Mouse (Mus musculus): ENCODE results near the gene Ppie. TPM values are rescaled to one million over a fixed set of nuclear protein-coding genes. Genes with fewer than 3 reads are reported as not detected.
"Not testable (repeated sequence)": the region's sequence is repeated elsewhere in the genome, so short reads cannot be mapped to it uniquely, and the experiment has no call there.

Ppie gene
- polyA plus RNA-seq, 1 experiment, result 23.6 TPM

DNA sequence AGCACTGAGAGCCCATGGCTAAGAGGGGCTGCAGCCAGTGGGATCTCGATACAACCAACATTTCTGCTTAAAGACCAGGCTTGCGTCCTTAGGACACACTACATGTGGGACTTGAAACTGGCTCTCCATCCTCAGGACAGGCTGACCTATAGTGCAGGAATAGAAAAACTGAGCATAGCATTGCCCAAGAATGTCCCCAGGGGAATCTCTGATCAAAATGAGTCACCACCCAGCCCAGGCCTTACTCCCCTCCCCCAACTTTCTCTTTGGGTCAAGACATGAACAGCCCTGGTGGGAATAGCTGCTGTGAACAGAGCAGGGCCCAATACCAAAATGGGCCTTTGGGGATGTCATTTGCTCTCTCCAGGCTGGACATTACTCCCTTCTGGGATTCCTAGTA, 32.9 kb downstream of the Ppie start:
- WGBS, result 95% methylated on average over 2 of the region's 2 CpGs
- H3K4me3 ChIP-seq (replicated peaks; ENCODE audit: control insufficient read depth, low read depth, low read length), result no peak overlapping the region
- H3K27ac ChIP-seq (ENCODE audit: control insufficient read depth, insufficient read depth, low read depth, low read length, poor library complexity), result no peak overlapping the region
- no peaks in the 10 kb centered on the region for H3K4me1 ChIP-seq (ENCODE audit: control insufficient read depth, insufficient read depth, low read length)
- no peak for TF ChIP-seq POLR2A (IDR thresholded peaks at IDR 0.05; ENCODE audit: borderline replicate concordance, control insufficient read depth, low read depth, low read length)
- no peak for TF ChIP-seq CTCF (IDR thresholded peaks at IDR 0.05; ENCODE audit: control insufficient read depth, insufficient read depth, low read length)

DNA sequence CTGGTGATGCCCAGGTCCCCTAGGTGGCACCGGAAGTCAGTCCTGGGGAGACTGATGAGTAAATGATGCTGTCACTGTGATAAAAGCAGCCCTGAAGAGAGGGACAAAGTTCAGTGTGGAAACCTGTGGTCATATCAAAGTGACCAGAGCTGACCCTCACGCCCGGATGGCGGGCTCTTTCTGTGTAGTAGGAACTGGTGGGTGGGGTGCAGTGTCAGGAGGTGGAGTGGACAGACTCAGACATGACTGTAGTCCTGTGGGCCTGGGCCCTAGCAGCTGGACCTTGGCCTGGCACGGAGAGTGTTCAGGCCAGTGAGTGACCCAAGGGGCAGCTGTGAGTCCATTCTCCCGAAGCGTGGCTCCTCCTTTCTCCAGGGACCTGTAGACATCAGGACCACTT, 33.8 kb downstream of the Ppie start:
- 79% methylated on average over 7 of the region's 7 CpGs for WGBS
- H3K4me3 ChIP-seq (replicated peaks; ENCODE audit: control insufficient read depth, low read depth, low read length); H3K27ac ChIP-seq (ENCODE audit: control insufficient read depth, insufficient read depth, low read depth, low read length, poor library complexity); H3K4me1 ChIP-seq (ENCODE audit: control insufficient read depth, insufficient read depth, low read length): not testable (repeated sequence)

DNA sequence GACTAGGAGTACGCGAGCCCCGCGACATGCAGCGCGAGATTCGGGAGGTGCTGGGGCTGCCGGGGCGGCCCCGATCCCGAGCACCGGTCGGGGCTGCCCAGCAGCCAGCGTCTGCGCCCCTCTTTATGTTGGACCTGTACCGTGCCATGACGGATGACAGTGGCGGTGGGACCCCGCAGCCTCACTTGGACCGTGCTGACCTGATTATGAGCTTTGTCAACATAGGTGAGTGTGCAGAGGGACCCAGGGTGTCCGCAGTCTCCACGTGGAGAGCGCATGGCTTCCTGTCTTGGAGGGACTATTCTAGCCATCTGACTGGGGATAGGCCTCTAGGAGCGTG, 34.3 kb downstream of the Ppie start:
- Histone ChIP-seq H3K27ac (ENCODE audit: control insufficient read depth, insufficient read depth, low read depth, low read length, poor library complexity) (no peak overlapping the region; the same call in 1 of the 2 replicates), H3K4me3 (replicated peaks; ENCODE audit: control insufficient read depth, low read depth, low read length) (no peak overlapping the region), H3K4me1 (ENCODE audit: control insufficient read depth, insufficient read depth, low read length) (no peaks in the 10 kb centered on the region)
- no peak for TF ChIP-seq POLR2A (IDR thresholded peaks at IDR 0.05; ENCODE audit: borderline replicate concordance, control insufficient read depth, low read depth, low read length)
- no peak for TF ChIP-seq CTCF (IDR thresholded peaks at IDR 0.05; ENCODE audit: control insufficient read depth, insufficient read depth, low read length)
- WGBS, result 38% methylated on average over 24 of the region's 24 CpGs

DNA sequence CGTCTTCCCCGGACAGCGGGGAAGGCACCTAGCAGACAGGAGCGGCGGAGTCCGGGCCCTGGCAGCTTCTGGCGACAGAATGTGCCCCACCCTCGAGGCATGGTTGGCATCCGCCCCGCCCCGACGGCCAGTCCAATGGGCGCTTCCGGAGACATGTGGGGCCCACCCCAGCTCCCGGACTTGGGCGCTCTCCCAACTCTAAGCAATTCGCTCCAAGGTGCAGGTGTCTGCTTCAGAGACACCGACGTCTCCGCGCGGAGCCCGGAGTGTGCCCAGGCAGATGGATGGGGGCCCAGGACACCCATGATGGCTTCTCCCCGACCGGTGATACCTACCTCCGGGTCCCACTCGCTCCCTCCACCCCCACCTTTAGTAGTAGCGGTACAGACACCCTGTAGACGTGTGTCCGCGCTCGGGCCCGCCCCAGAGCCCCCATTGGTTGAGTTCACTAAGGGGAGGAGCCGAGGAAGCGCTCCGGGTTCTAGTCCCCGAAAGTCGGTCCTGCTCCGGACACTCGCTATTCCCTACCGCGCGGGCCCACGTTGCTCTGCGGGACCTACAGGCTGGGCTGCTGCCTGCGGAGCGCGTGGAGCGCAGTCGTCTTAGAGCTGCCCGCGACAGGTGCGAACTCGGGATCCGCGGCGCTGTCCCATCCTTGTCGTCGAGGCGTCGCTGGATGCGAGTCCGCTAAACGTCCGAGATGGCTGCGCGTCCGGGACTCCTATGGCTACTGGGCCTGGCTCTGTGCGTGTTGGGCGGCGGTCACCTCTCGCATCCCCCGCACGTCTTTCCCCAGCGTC, 34.9 kb downstream of the Ppie start, which contains the start of gene Bmp8b:
Gene Bmp8b, plus strand, starts transcription at position 515 of the 800 bp plus-strand sequence.
- Histone ChIP-seq H3K4me1 (ENCODE audit: control insufficient read depth, insufficient read depth, low read length) (no peaks in the 10 kb centered on the region), H3K4me3 (replicated peaks; ENCODE audit: control insufficient read depth, low read depth, low read length) (no peak within 1 kb of the TSS), H3K27ac (ENCODE audit: control insufficient read depth, insufficient read depth, low read depth, low read length, poor library complexity) (no peak within 1 kb of the TSS; the same call in 1 of the 2 replicates)
- WGBS, result 12% methylated on average over 75 of the region's 75 CpGs
- TF ChIP-seq CTCF (IDR thresholded peaks at IDR 0.05; ENCODE audit: control insufficient read depth, insufficient read depth, low read length), result no peak
- no peak for TF ChIP-seq POLR2A (IDR thresholded peaks at IDR 0.05; ENCODE audit: borderline replicate concordance, control insufficient read depth, low read depth, low read length)

DNA sequence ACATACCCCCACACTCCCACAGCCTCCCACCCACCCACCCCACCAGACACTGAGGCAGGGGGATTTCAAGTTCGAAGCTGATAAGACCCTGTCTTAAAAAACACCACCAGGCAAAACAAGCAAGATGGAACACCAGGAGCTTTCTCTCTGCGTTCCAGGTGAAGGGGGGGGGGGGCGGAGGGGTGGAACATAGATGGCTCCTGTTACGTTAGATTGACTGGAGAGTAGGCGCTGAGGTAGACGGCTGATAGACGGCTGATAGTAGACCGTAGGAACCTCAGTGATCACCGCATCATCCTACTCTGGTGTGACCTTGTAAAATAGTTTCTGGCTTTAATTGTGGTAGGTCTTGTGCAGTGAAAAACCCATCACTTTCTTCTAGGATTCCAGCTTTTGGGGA, 45.9 kb downstream of the Ppie start:
- Histone ChIP-seq H3K4me3 (replicated peaks; ENCODE audit: control insufficient read depth, low read depth, low read length) (no peak overlapping the region), H3K27ac (ENCODE audit: control insufficient read depth, insufficient read depth, low read depth, low read length, poor library complexity) (no peak overlapping the region), H3K4me1 (ENCODE audit: control insufficient read depth, insufficient read depth, low read length) (no peaks in the 10 kb centered on the region)
- TF ChIP-seq POLR2A (IDR thresholded peaks at IDR 0.05; ENCODE audit: borderline replicate concordance, control insufficient read depth, low read depth, low read length) (no peak), CTCF (IDR thresholded peaks at IDR 0.05; ENCODE audit: control insufficient read depth, insufficient read depth, low read length) (no peak)
- 69% methylated on average over 9 of the region's 9 CpGs for WGBS

DNA sequence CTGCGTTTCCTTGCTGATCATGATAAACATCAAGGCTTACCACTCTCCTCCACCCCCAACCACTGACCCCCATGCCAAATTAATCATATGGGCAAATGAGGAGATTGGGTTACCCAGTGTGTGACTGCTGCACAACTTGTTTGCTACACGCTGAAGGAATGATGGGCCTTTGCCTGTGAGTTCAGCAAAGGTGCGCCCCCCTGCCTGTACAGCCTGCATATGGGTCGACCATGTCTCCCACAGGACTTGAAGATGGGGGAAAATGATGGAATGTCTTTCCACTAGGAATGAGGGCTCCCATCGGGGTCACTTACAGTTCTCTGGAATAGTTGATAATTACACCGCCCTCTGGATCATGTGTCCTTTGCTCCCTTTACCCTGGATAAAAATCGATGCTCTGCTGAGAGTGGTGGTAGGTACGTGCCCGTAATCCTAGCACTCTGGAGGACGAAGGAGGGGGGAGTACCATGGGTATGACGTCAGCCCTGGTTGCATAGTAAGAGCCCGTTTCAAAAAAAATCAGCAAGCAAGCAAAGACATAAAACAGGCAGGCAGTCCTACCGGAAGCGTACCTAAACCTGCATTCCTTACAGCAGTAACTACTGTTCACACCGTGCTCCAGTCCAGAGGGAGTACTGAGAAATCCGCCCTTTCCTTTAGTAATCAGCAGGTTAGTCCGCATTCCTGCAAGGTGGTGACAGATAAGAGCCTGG, 46.5 kb downstream of the Ppie start:
- 60% methylated on average over 17 of the region's 17 CpGs for WGBS
- Histone ChIP-seq H3K4me3 (replicated peaks; ENCODE audit: control insufficient read depth, low read depth, low read length) (no peak overlapping the region), H3K27ac (ENCODE audit: control insufficient read depth, insufficient read depth, low read depth, low read length, poor library complexity) (no peak overlapping the region), H3K4me1 (ENCODE audit: control insufficient read depth, insufficient read depth, low read length) (no peaks in the 10 kb centered on the region)
- TF ChIP-seq POLR2A (IDR thresholded peaks at IDR 0.05; ENCODE audit: borderline replicate concordance, control insufficient read depth, low read depth, low read length) (no peak), CTCF (IDR thresholded peaks at IDR 0.05; ENCODE audit: control insufficient read depth, insufficient read depth, low read length) (no peak)

DNA sequence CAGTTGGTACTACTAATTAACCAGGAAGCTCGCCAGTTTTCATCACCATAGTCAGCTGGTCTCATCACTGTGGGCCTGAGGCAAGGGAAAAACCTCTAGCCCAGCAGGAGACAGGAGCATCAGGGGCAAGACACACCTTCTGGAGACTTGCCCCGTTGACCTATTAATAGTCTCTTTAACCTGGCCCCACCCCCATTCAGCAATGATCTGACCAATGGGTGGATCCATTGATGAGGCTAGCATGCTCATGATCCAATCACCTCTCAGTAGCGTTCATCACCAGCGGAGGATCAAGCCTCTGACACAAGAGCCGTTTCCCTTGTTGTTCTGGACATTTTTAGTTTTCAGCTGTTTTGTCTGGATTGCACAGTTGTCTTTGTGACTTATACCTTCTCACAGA, 47.1 kb downstream of the Ppie start:
- no peak overlapping the region for H3K4me3 ChIP-seq (replicated peaks; ENCODE audit: control insufficient read depth, low read depth, low read length)
- no peak overlapping the region for H3K27ac ChIP-seq (ENCODE audit: control insufficient read depth, insufficient read depth, low read depth, low read length, poor library complexity)
- WGBS, result 71% methylated on average over 5 of the region's 5 CpGs
- H3K4me1 ChIP-seq (ENCODE audit: control insufficient read depth, insufficient read depth, low read length), result no peaks in the 10 kb centered on the region
- no peak for TF ChIP-seq POLR2A (IDR thresholded peaks at IDR 0.05; ENCODE audit: borderline replicate concordance, control insufficient read depth, low read depth, low read length)
- no peak for TF ChIP-seq CTCF (IDR thresholded peaks at IDR 0.05; ENCODE audit: control insufficient read depth, insufficient read depth, low read length)

DNA sequence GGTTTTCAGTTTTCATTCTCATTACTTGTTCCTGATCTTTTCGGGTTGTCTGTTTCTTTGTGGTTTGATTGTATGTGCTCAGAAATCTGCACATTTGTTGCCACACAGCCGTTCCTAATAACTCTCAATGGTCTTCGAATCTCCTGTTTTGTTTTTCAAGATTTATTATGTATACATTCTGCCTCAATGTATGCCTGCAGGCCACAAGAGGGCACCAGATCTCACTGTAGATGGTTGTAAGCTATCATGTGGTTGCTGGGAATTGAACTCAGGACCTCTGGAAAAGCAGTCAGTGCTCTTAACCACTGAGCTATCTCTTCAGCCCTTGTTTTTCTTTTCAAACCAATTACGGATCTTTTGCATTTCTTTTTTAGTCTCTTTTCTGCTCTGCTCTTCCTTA, 53.4 kb downstream of the Ppie start:
- H3K27ac ChIP-seq (ENCODE audit: control insufficient read depth, insufficient read depth, low read depth, low read length, poor library complexity), result no peak overlapping the region
- WGBS, result 81% methylated on average over 4 of the region's 4 CpGs
- no peak overlapping the region for H3K4me3 ChIP-seq (replicated peaks; ENCODE audit: control insufficient read depth, low read depth, low read length)
- H3K4me1 ChIP-seq (ENCODE audit: control insufficient read depth, insufficient read depth, low read length), result no peaks in the 10 kb centered on the region; the same call in 1 of the 2 replicates
- TF ChIP-seq POLR2A (IDR thresholded peaks at IDR 0.05; ENCODE audit: borderline replicate concordance, control insufficient read depth, low read depth, low read length) (no peak), CTCF (IDR thresholded peaks at IDR 0.05; ENCODE audit: control insufficient read depth, insufficient read depth, low read length) (no peak)

Measured in bone marrow, adult 2 months (tissue).